Mouse (Mus musculus): ENCODE data around the gene Trim15. TPM values are rescaled to one million over a fixed set of nuclear protein-coding genes. Genes with fewer than 3 reads are reported as not detected.

Trim15 gene
- total and polyA plus RNA-seq, 3 experiments, result 0.07 TPM; not detected in 2

- no peaks in the 10 kb centered on the region for H3K9me3 ChIP-seq (replicated peaks; ENCODE audit: insufficient read depth, low read length)
- TF ChIP-seq SMC3 (IDR thresholded peaks at IDR 0.05; ENCODE audit: low read depth, low read length) (no peak), TCF12 (IDR thresholded peaks at IDR 0.05; ENCODE audit: low read depth, low read length) (no peak), BHLHE40 (IDR thresholded peaks at IDR 0.05; ENCODE audit: borderline replicate concordance, low read depth, low read length) (no peak), ETS1 (IDR thresholded peaks at IDR 0.05; ENCODE audit: low read depth, low read length) (no peak), JUND (IDR thresholded peaks at IDR 0.05; ENCODE audit: low read depth, low read length) (no peak), SIN3A (IDR thresholded peaks at IDR 0.05; ENCODE audit: low read length) (no peak), MEF2A (IDR thresholded peaks at IDR 0.05; ENCODE audit: extremely low read depth, insufficient replicate concordance, low read depth, low read length, poor library complexity, severe bottlenecking) (no peak), HCFC1 (IDR thresholded peaks at IDR 0.05; ENCODE audit: low read depth, low read length) (no peak), CHD2 (IDR thresholded peaks at IDR 0.05; ENCODE audit: low read length) (no peak), POLR2A (IDR thresholded peaks at IDR 0.05; ENCODE audit: control insufficient read depth in 1 of 2, insufficient read depth in 1 of 2, low read depth in 1 of 2, low read length in 2 of 2, poor library complexity in 1 of 2) (no peak), MYC (IDR thresholded peaks at IDR 0.05; ENCODE audit: low read depth, low read length) (no peak), RCOR1 (IDR thresholded peaks at IDR 0.05; ENCODE audit: low read depth, low read length) (no peak), USF2 (IDR thresholded peaks at IDR 0.05; ENCODE audit: borderline replicate concordance in 1 of 2, insufficient read depth in 1 of 2, low read depth in 1 of 2, low read length in 2 of 2) (no peak), CTCF (IDR thresholded peaks at IDR 0.05 in 2 of 3, conservative IDR thresholded peaks at IDR 0.05 in 1 of 3; ENCODE audit: control insufficient read depth in 1 of 3, insufficient read depth in 1 of 3, low read depth in 2 of 3, low read length in 3 of 3, poor library complexity in 1 of 3, severe bottlenecking in 1 of 3) (no peak), MAZ (IDR thresholded peaks at IDR 0.05; ENCODE audit: low read depth, low read length) (no peak), KAT2A (conservative IDR thresholded peaks at IDR 0.05; ENCODE audit: low read depth, low read length) (no peak), ZC3H11A (IDR thresholded peaks at IDR 0.05; ENCODE audit: low read depth, low read length) (no peak), ZNF384 (IDR thresholded peaks at IDR 0.05; ENCODE audit: low read depth, low read length) (no peak), CHD1 (IDR thresholded peaks at IDR 0.05; ENCODE audit: low read depth, low read length) (no peak)
- H3K36me3 ChIP-seq (ENCODE audit: control insufficient read depth in 1 of 2, insufficient read depth in 2 of 2, low read length in 2 of 2), result peaks cover 0 to 12% of the 10 kb centered on the region in 2 experiments; a peak in 2 of 4 replicates
- no peak overlapping the region for H3K9ac ChIP-seq (ENCODE audit: control insufficient read depth, low read depth, low read length, poor library complexity, severe bottlenecking)
- H3K79me2 ChIP-seq (ENCODE audit: control insufficient read depth, insufficient read depth, low read length, poor library complexity), result no peaks in the 10 kb centered on the region
- no peak overlapping the region for H3K27ac ChIP-seq (ENCODE audit: control insufficient read depth, low read depth, low read length)
- peaks cover 0 to 2% of the 10 kb centered on the region in 2 experiments; a peak in 1 of 4 replicates for H3K27me3 ChIP-seq (ENCODE audit: control insufficient read depth in 1 of 2, insufficient read depth in 2 of 2, low read length in 2 of 2)
- H3K4me3 ChIP-seq (ENCODE audit: control insufficient read depth in 1 of 2, insufficient read depth in 1 of 2, low read depth in 2 of 2, low read length in 2 of 2), result no peak overlapping the region
- H3K4me1 ChIP-seq (ENCODE audit: control insufficient read depth in 1 of 2, insufficient read depth in 2 of 2, low read length in 2 of 2), result peaks cover 10 to 19% of the 10 kb centered on the region in 2 experiments
- DNase-seq (ENCODE audit: low read depth, low spot score), result peak; percentile 50
Observed at GRCm38 (mm10) chr17:36839001-36839400, 28.0 kb downstream of the Trim15 start.

GRCm38 (mm10) chr17:36836874-36837647 lies 29.9 kb downstream of the Trim15 start, which contains the start of gene Trim26:
TSS of gene Trim26 (plus strand) at chr17:36837134.
- H3K27me3 ChIP-seq (ENCODE audit: control insufficient read depth in 1 of 2, insufficient read depth in 2 of 2, low read length in 2 of 2), result peaks cover 2 to 9% of the 10 kb centered on the region in 2 experiments
- peak within 1 kb of the TSS; percentile 65 for H3K9ac ChIP-seq (ENCODE audit: control insufficient read depth, low read depth, low read length, poor library complexity, severe bottlenecking)
- H3K4me3 ChIP-seq (ENCODE audit: control insufficient read depth in 1 of 2, insufficient read depth in 1 of 2, low read depth in 2 of 2, low read length in 2 of 2), result peak within 1 kb of the TSS; percentile 87 to 90
- no peak within 1 kb of the TSS for H3K27ac ChIP-seq (ENCODE audit: control insufficient read depth, low read depth, low read length)
- peaks cover 6 to 10% of the 10 kb centered on the region in 2 experiments; a peak in 3 of 4 replicates for H3K4me1 ChIP-seq (ENCODE audit: control insufficient read depth in 1 of 2, insufficient read depth in 2 of 2, low read length in 2 of 2)
- peaks cover 0 to 3% of the 10 kb centered on the region in 2 experiments; a peak in 2 of 4 replicates for H3K36me3 ChIP-seq (ENCODE audit: control insufficient read depth in 1 of 2, insufficient read depth in 2 of 2, low read length in 2 of 2)
- H3K9me3 ChIP-seq (replicated peaks; ENCODE audit: insufficient read depth, low read length), result no peaks in the 10 kb centered on the region
- H3K79me2 ChIP-seq (ENCODE audit: control insufficient read depth, insufficient read depth, low read length, poor library complexity), result no peaks in the 10 kb centered on the region
- DNase-seq (ENCODE audit: low read depth, low spot score), result peak; percentile 97
- peak; percentile 60; the same call in 1 of the 2 replicates for TF ChIP-seq MAX (IDR thresholded peaks at IDR 0.05; ENCODE audit: low read length)
- peak; percentile 72 for TF ChIP-seq RCOR1 (IDR thresholded peaks at IDR 0.05; ENCODE audit: low read depth, low read length)
- TF ChIP-seq HCFC1 (IDR thresholded peaks at IDR 0.05; ENCODE audit: low read depth, low read length), result peak; percentile 76
- 0 out of 2 replicates have a peak, but pooled peaks have one; percentile 34 for TF ChIP-seq ELF1 (IDR thresholded peaks at IDR 0.05; ENCODE audit: low read depth, low read length)
- TF ChIP-seq POLR2A (IDR thresholded peaks at IDR 0.05; ENCODE audit: control insufficient read depth in 1 of 2, insufficient read depth in 1 of 2, low read depth in 1 of 2, low read length in 2 of 2, poor library complexity in 1 of 2), result peak; percentile 24 to 50; a peak in 1 of 4 replicates
- peak; percentile 49; the same call in 1 of the 2 replicates for TF ChIP-seq SIN3A (IDR thresholded peaks at IDR 0.05; ENCODE audit: low read length)
- TF ChIP-seq ETS1 (IDR thresholded peaks at IDR 0.05; ENCODE audit: low read depth, low read length), result peak; percentile 93
- TF ChIP-seq MYC (IDR thresholded peaks at IDR 0.05; ENCODE audit: low read depth, low read length), result no peak
- TF ChIP-seq RAD21 (IDR thresholded peaks at IDR 0.05; ENCODE audit: low read depth, low read length), result no peak
- TF ChIP-seq CHD2 (IDR thresholded peaks at IDR 0.05; ENCODE audit: low read length), result peak; percentile 94
- TF ChIP-seq TCF12 (IDR thresholded peaks at IDR 0.05; ENCODE audit: low read depth, low read length), result 0 out of 2 replicates have a peak, but pooled peaks have one; percentile 10
- TF ChIP-seq MXI1 (IDR thresholded peaks at IDR 0.05; ENCODE audit: low read depth, low read length), result peak; percentile 28; the same call in 1 of the 2 replicates
- TF ChIP-seq MAZ (IDR thresholded peaks at IDR 0.05; ENCODE audit: low read depth, low read length), result 0 out of 2 replicates have a peak, but pooled peaks have one; percentile 23
- 0 out of 2 replicates have a peak, but pooled peaks have one; percentile 25 for TF ChIP-seq NRF1 (IDR thresholded peaks at IDR 0.05; ENCODE audit: insufficient read depth, low read depth, low read length, poor library complexity, severe bottlenecking)
- TF ChIP-seq BHLHE40 (IDR thresholded peaks at IDR 0.05; ENCODE audit: borderline replicate concordance, low read depth, low read length), result peak; percentile 40; the same call in 1 of the 2 replicates
- TF ChIP-seq NELFE (IDR thresholded peaks at IDR 0.05; ENCODE audit: low read depth, low read length), result no peak; the same call in none of the 2 replicates
- TF ChIP-seq POLR2AphosphoS2 (IDR thresholded peaks at IDR 0.05; ENCODE audit: low read length), result no peak
